Mouse (Mus musculus) CD8-positive naive resting alpha-beta T cell, adult 57 days (primary cell): ENCODE results near the gene Ntsr2. TPM values are rescaled to one million over a fixed set of nuclear protein-coding genes. Genes with fewer than 3 reads are reported as not detected.

ENCODE experiments used
- total RNA-seq: library from RNA; stranded (reverse); gene quantifications from one replicate; pipeline ENCODE4 v1.2.4, GENCODE M21; 2023

Gene Ntsr2
- total RNA-seq: not detected

GRCm38 (mm10) chr12:16653332-16654093 lies at the start of gene Ntsr2:
Gene Ntsr2 (plus strand): TSS chr12:16653382.

GRCm38 (mm10) chr12:16610936-16611335 lies 42.2 kb upstream of the Ntsr2 start, which contains the start of gene Lpin1:
Gene Lpin1 (minus strand): TSS chr12:16610966.

Other genes with a start within 250 kb of the Ntsr2 start
- 43.8 TPM for gene Lpin1, start 42.4 kb upstream of the Ntsr2 start, total RNA-seq
- gene Greb1, start 147.5 kb downstream of the Ntsr2 start, total RNA-seq: 0.37 TPM
- 11.1 TPM for gene E2f6, start 157.6 kb downstream of the Ntsr2 start, total RNA-seq
- gene Rock2, start 241.5 kb downstream of the Ntsr2 start, total RNA-seq: 48.4 TPM